ENCODE assay signal across 25 mouse cellular contexts in the genomic region with DNA sequence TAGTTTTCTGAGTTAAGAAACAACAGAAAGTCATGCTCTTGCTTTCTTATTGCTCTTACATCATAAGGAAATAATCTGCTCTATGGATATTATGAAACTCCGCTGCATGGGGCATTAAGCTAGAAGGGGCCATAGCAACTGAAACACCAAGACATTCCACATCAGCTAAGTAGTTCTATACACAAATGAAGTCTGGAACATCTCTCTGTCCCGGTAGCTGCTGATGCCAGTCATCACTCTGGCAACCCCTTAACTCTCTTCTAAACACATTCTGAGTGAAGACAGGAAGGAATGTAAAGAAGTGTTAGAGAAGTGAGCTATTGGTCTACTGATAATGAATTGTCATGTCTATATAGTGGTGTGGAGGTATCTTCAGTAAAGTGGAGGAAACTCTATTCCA.
DNase-seq lines count a peak whose midpoint lies in the region; ATAC-seq lines count a peak whose summit lies in the region.
"Had no signal": no experiment of that assay in that cellular context is flagged by ENCODE, and none has a peak within 500 bp of the region (broad histone marks: within the 10 kb centered on the region; RNA-seq: fewer than 3 reads in every experiment).

No protein-coding gene starts in this region.

- H3K9ac ChIP-seq in heart, embryonic 12.5 days, result no peak overlapping the region
- no peak overlapping the region for H3K9ac ChIP-seq in heart, embryonic 16.5 days (ENCODE audit: low read length)
- H3K9ac ChIP-seq in midbrain, embryonic 11.5 days (ENCODE audit: low read length), result no peak overlapping the region
- no peak overlapping the region for H3K9ac ChIP-seq in midbrain, embryonic 13.5 days (replicated peaks)
- H3K9ac ChIP-seq: embryonic facial prominence, embryonic 12.5 days; forebrain, embryonic 13.5 days had no signal

- no peak overlapping the region for H3K4me3 ChIP-seq in heart, embryonic 10.5 days
- H3K4me3 ChIP-seq in heart, embryonic 12.5 days, result no peak overlapping the region
- H3K4me3 ChIP-seq in heart, embryonic 16.5 days (ENCODE audit: low read length), result no peak overlapping the region
- H3K4me3 ChIP-seq in midbrain, embryonic 11.5 days (ENCODE audit: low read depth, low read length), result no peak overlapping the region
- H3K4me3 ChIP-seq in midbrain, embryonic 13.5 days (replicated peaks), result no peak overlapping the region
- H3K4me3 ChIP-seq: embryonic facial prominence, embryonic 10.5 days; embryonic facial prominence, embryonic 12.5 days; forebrain, embryonic 13.5 days had no signal

- peak; percentile 68; the same call in 1 of the 2 replicates for ATAC-seq in heart, embryonic 12.5 days (ENCODE audit: insufficient number of reproducible peaks, low FRiP score)
- peak; percentile 67 for ATAC-seq in heart, embryonic 16.5 days (replicated peaks; ENCODE audit: extremely low read depth, insufficient read depth, low FRiP score)
- no peak for ATAC-seq in midbrain, embryonic 11.5 days (ENCODE audit: low FRiP score)
- no peak for ATAC-seq in midbrain, embryonic 13.5 days
- ATAC-seq: activated CD4-positive, CD25-positive, alpha-beta regulatory T cell, adult 4 months; CD4-positive, CD25-positive, alpha-beta regulatory T cell, adult 4 months; forebrain, embryonic 13.5 days; Patski had no signal

- no peak overlapping the region for H3K4me2 ChIP-seq in heart, embryonic 12.5 days
- H3K4me2 ChIP-seq in heart, embryonic 16.5 days (ENCODE audit: low read depth, low read length), result no peak overlapping the region
- H3K4me2 ChIP-seq in midbrain, embryonic 11.5 days, result no peak overlapping the region
- H3K4me2 ChIP-seq in midbrain, embryonic 13.5 days (replicated peaks), result no peak overlapping the region
- H3K4me2 ChIP-seq: embryonic facial prominence, embryonic 12.5 days; forebrain, embryonic 13.5 days had no signal

- no peaks in the 10 kb centered on the region for H3K9me3 ChIP-seq in heart, embryonic 10.5 days
- H3K9me3 ChIP-seq in heart, embryonic 12.5 days (replicated peaks), result no peaks in the 10 kb centered on the region
- no peaks in the 10 kb centered on the region for H3K9me3 ChIP-seq in heart, embryonic 16.5 days (replicated peaks; ENCODE audit: control insufficient read depth, low read length)
- no peaks in the 10 kb centered on the region for H3K9me3 ChIP-seq in midbrain, embryonic 11.5 days (ENCODE audit: control insufficient read depth, low read length)
- no peaks in the 10 kb centered on the region for H3K9me3 ChIP-seq in midbrain, embryonic 13.5 days
- H3K9me3 ChIP-seq: embryonic facial prominence, embryonic 10.5 days; embryonic facial prominence, embryonic 12.5 days; forebrain, embryonic 13.5 days had no signal

- no peaks in the 10 kb centered on the region for H3K36me3 ChIP-seq in heart, embryonic 10.5 days
- no peaks in the 10 kb centered on the region for H3K36me3 ChIP-seq in heart, embryonic 12.5 days
- H3K36me3 ChIP-seq in heart, embryonic 16.5 days (ENCODE audit: control insufficient read depth, insufficient read depth), result no peaks in the 10 kb centered on the region
- H3K36me3 ChIP-seq in midbrain, embryonic 11.5 days (ENCODE audit: control insufficient read depth, insufficient read depth, low read length), result no peaks in the 10 kb centered on the region
- H3K36me3 ChIP-seq in midbrain, embryonic 13.5 days, result no peaks in the 10 kb centered on the region
- H3K36me3 ChIP-seq: embryonic facial prominence, embryonic 10.5 days; embryonic facial prominence, embryonic 12.5 days; G1E had no signal

- peaks cover 4% of the 10 kb centered on the region; the same call in 1 of the 2 replicates for H3K27me3 ChIP-seq in heart, embryonic 10.5 days (ENCODE audit: insufficient read depth, poor library complexity, severe bottlenecking)
- no peaks in the 10 kb centered on the region for H3K27me3 ChIP-seq in heart, embryonic 12.5 days (replicated peaks)
- no peaks in the 10 kb centered on the region for H3K27me3 ChIP-seq in heart, embryonic 16.5 days (ENCODE audit: control insufficient read depth, insufficient read depth, low read length)
- H3K27me3 ChIP-seq in midbrain, embryonic 11.5 days (ENCODE audit: control insufficient read depth, insufficient read depth, low read length), result no peaks in the 10 kb centered on the region
- no peaks in the 10 kb centered on the region for H3K27me3 ChIP-seq in midbrain, embryonic 13.5 days
- H3K27me3 ChIP-seq: CH12.LX; embryonic facial prominence, embryonic 12.5 days; forebrain, embryonic 13.5 days; Patski had no signal

- WGBS in heart, embryonic 10.5 days, result 22% methylated on average over 2 of the region's 2 CpGs
- WGBS in heart, embryonic 12.5 days, result 25% methylated on average over 2 of the region's 2 CpGs
- 21% methylated on average over 2 of the region's 2 CpGs for WGBS in heart, embryonic 16.5 days
- 88% methylated on average over 2 of the region's 2 CpGs for WGBS in midbrain, embryonic 11.5 days
- WGBS in midbrain, embryonic 13.5 days, result 79% methylated on average over 2 of the region's 2 CpGs

- intact Hi-C loops in heart, postnatal 36 days (cut with DNase I), result no loop called here

- H3K4me1 ChIP-seq in heart, embryonic 10.5 days, result peaks cover 19% of the 10 kb centered on the region
- H3K4me1 ChIP-seq in heart, embryonic 12.5 days (replicated peaks), result peaks cover 18% of the 10 kb centered on the region
- 0 out of 2 replicates have a peak, but pooled peaks cover 6% of the 10 kb centered on the region for H3K4me1 ChIP-seq in heart, embryonic 16.5 days (ENCODE audit: control insufficient read depth, insufficient read depth, low read length)
- H3K4me1 ChIP-seq in midbrain, embryonic 11.5 days (ENCODE audit: control insufficient read depth, insufficient read depth, low read length), result no peaks in the 10 kb centered on the region
- H3K4me1 ChIP-seq in midbrain, embryonic 13.5 days (replicated peaks), result no peaks in the 10 kb centered on the region
- H3K4me1 ChIP-seq: embryonic facial prominence, embryonic 10.5 days; embryonic facial prominence, embryonic 12.5 days; forebrain, embryonic 13.5 days had no signal

- no peak overlapping the region for H3K27ac ChIP-seq in heart, embryonic 10.5 days
- H3K27ac ChIP-seq in heart, embryonic 12.5 days (ENCODE audit: poor library complexity, severe bottlenecking), result no peak overlapping the region
- no peak overlapping the region for H3K27ac ChIP-seq in heart, embryonic 16.5 days (ENCODE audit: low read length)
- no peak overlapping the region for H3K27ac ChIP-seq in midbrain, embryonic 11.5 days (ENCODE audit: low read depth, low read length)
- H3K27ac ChIP-seq in midbrain, embryonic 13.5 days, result no peak overlapping the region
- H3K27ac ChIP-seq: embryonic facial prominence, embryonic 10.5 days; embryonic facial prominence, embryonic 12.5 days; forebrain, embryonic 13.5 days had no signal

- peak; percentile 87 for DNase-seq in heart, embryonic 10.5 days (ENCODE audit: low spot score)
- DNase-seq in heart, adult 8-10 months (ENCODE audit: low spot score), result no peak
- no peak for DNase-seq in heart, adult 18-20 months
- DNase-seq in heart, postnatal 36 days, result no peak
- peak; percentile 82 for DNase-seq in midbrain, embryonic 11.5 days (ENCODE audit: low spot score, missing footprints)
- DNase-seq: adrenal gland, adult 8-10 months; adrenal gland, postnatal 14 days; adrenal gland, postnatal 36 days; B cell, adult 2 months; cerebellum, adult 11-12 months; cerebellum, adult 2 months; cerebellum, adult 9-10 months; cerebellum, postnatal 10 days; cerebellum, postnatal 25 days had no signal

Comparison
In these comparisons a context has a peak if more than half of its experiments do, and no peak if none do; other contexts are left out.
1. DNase-seq: peak in heart, embryonic 10.5 days (single experiment) and midbrain, embryonic 11.5 days (single experiment); none in heart, adult 8-10 months (single experiment), heart, adult 18-20 months (0 of 2) and heart, postnatal 36 days (0 of 2).
2. ATAC-seq: peak in heart, embryonic 12.5 days (single experiment) and heart, embryonic 16.5 days (single experiment); none in midbrain, embryonic 11.5 days (single experiment) and midbrain, embryonic 13.5 days (single experiment).